Mouse (Mus musculus) liver, embryonic 12.5 days (tissue): ENCODE data around the gene Ston2. TPM values are rescaled to one million over a fixed set of nuclear protein-coding genes. Genes with fewer than 3 reads are reported as not detected.
A peak's percentile ranks its signal among the peaks of the same experiment; 100 is the strongest.

Experiments used
- ATAC-seq: fragments of 200-750 bp; cut with Nextera tagmentation; 2 replicates; pipeline ENCODE4 v1.8.0; 2017; ENCODE audit warnings: moderate number of reproducible peaks, mild to moderate bottlenecking, moderate library complexity
- H3K27ac ChIP-seq: fragments of 300-500 bp; sonication (generic); 2 replicates; pipeline ENCODE4 v1.5.1; 2016; ENCODE audit warnings: mild to moderate bottlenecking
- H3K27me3 ChIP-seq: fragments of 300-500 bp; sonication (generic); replicated peaks from 2 replicates; pipeline ENCODE4 v1.6.1; 2016; ENCODE audit warnings: mild to moderate bottlenecking, moderate library complexity
- H3K36me3 ChIP-seq: fragments of 300-500 bp; sonication (generic); 2 replicates; pipeline ENCODE4 v1.6.1; 2016; ENCODE audit warnings: mild to moderate bottlenecking, moderate library complexity
- H3K4me1 ChIP-seq: fragments of 300-500 bp; sonication (generic); 2 replicates; pipeline ENCODE4 v1.6.1; 2016
- H3K4me2 ChIP-seq: fragments of 300-500 bp; sonication (generic); 2 replicates; pipeline ENCODE4 v1.6.1; 2016; ENCODE audit warnings: mild to moderate bottlenecking, moderate library complexity
- H3K4me3 ChIP-seq: fragments of 300-500 bp; sonication (generic); 2 replicates; pipeline ENCODE4 v1.5.1; 2016; ENCODE audit warnings: mild to moderate bottlenecking, moderate library complexity
- H3K9ac ChIP-seq: fragments of 300-500 bp; sonication (generic); 2 replicates; pipeline ENCODE4 v1.6.1; 2016; ENCODE audit warnings: mild to moderate bottlenecking, moderate library complexity
- H3K9me3 ChIP-seq: fragments of 300-500 bp; sonication (generic); replicated peaks from 2 replicates; pipeline ENCODE4 v1.6.1; 2016; ENCODE audit warnings: mild to moderate bottlenecking, moderate library complexity
- WGBS: fragments of 180-500 bp; shearing (Covaris S2); methylation state at CpG from one replicate; pipeline ENCODE4 v1.1.7; 2016; ENCODE audit not compliant: insufficient replicate concordance; 5-methylcytosine and 5-hydroxymethylcytosine counted together
- polyA plus RNA-seq: library from polyadenylated mRNA; unstranded; fragments of >200 nt; fragmentation: Nextera tagmentation; extraction: Ambion mirVana; gene quantifications from 2 replicates; pipeline ENCODE4 v1.2.1, GENCODE M21; 2016

Ston2 gene
- polyA plus RNA-seq, 1 experiment from 2014 or later: 37.9 TPM

- H3K36me3 ChIP-seq: peaks cover 30% of the 10 kb centered on the region
- ATAC-seq: peak; percentile 94
- H3K4me2 ChIP-seq: peak overlapping the region; percentile 73
- H3K4me1 ChIP-seq: peaks cover 87% of the 10 kb centered on the region
- H3K4me3 ChIP-seq: peak overlapping the region; percentile 61
- no peaks in the 10 kb centered on the region for H3K27me3 ChIP-seq
- WGBS: 16% methylated on average over 11 of the region's 11 CpGs
- H3K27ac ChIP-seq: peak overlapping the region; percentile 97
- H3K9me3 ChIP-seq: no peaks in the 10 kb centered on the region
- H3K9ac ChIP-seq: peak overlapping the region; percentile 73
Measured at GRCm38 (mm10) chr12:91745758-91746290, 42.4 kb downstream of the Ston2 start.

- 45% methylated on average over 6 of the region's 6 CpGs for WGBS
- ATAC-seq: no peak
Measured at GRCm38 (mm10) chr12:91744091-91744490, 44.1 kb downstream of the Ston2 start.

DNA sequence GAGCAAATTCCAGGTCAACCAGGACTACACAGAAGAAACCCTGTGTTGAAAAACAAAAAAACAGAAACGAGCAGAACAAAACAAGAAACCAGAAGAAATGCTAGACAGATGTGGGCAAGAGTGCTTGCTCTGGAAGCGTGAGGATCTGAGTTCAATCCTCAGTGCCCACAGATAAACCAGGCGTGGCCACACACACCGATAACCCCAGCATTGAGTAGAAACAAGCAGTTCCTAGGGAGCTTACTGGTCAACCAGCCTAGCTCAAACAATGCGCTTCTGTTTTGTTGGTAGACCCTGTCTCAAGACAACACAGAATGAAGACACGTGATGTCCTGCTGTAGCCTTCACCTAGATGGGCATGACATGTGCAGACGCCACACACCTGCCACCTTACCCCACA lies 45.3 kb downstream of the Ston2 start:
- Histone ChIP-seq H3K4me3 (peak overlapping the region; percentile 61), H3K9ac (0 out of 2 replicates have a peak overlapping the region, but pooled peaks have one; percentile 17), H3K9me3 (no peaks in the 10 kb centered on the region), H3K4me2 (peak overlapping the region; percentile 73), H3K36me3 (peaks cover 59% of the 10 kb centered on the region), H3K27me3 (no peaks in the 10 kb centered on the region), H3K4me1 (peaks cover 62% of the 10 kb centered on the region), H3K27ac (0 out of 2 replicates have a peak overlapping the region, but pooled peaks have one; percentile 43)
- WGBS: 54% methylated on average over 7 of the region's 7 CpGs
- no peak for ATAC-seq

More at GRCm38 (mm10) chr12:91744091-91744490, 44.1 kb downstream of the Ston2 start:
- H3K4me1 ChIP-seq: peaks cover 70% of the 10 kb centered on the region
- peak overlapping the region; percentile 61 for H3K4me3 ChIP-seq
- peak overlapping the region; percentile 50 for H3K27ac ChIP-seq
- H3K9ac ChIP-seq: peak overlapping the region; percentile 59
- peak overlapping the region; percentile 73 for H3K4me2 ChIP-seq
- H3K36me3 ChIP-seq: peaks cover 47% of the 10 kb centered on the region
- no peaks in the 10 kb centered on the region for H3K27me3 ChIP-seq
- no peaks in the 10 kb centered on the region for H3K9me3 ChIP-seq

DNA sequence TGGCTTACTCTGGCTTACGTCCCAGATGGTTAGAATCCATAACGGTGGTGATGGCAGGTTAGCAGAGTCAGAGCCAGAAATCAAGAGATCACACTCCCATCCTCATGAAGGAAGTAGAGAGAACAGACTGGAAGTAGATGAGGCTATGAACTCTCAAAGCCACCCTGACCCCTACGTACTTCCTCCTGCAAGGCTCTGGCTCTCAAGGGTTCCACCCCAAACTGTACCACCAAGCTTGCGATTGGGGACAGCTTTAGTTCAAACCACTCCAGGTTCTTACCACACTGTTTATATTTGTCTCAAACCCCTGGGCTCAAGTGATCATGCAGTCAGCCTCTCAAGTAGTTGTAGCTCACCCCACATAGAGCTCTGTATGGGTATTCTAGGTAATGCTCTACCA lies 49.8 kb downstream of the Ston2 start:
- no peaks in the 10 kb centered on the region for H3K9me3 ChIP-seq
- peaks cover 100% of the 10 kb centered on the region for H3K36me3 ChIP-seq
- no peak overlapping the region for H3K9ac ChIP-seq
- H3K4me2 ChIP-seq: no peak overlapping the region
- no peak overlapping the region for H3K27ac ChIP-seq
- H3K4me1 ChIP-seq: peaks cover 58% of the 10 kb centered on the region
- H3K4me3 ChIP-seq: no peak overlapping the region
- 86% methylated on average over 4 of the region's 4 CpGs for WGBS
- ATAC-seq: no peak
- no peaks in the 10 kb centered on the region for H3K27me3 ChIP-seq

GRCm38 (mm10) chr12:91736221-91736980 lies 51.8 kb downstream of the Ston2 start:
- ATAC-seq: peak; percentile 80
- H3K4me2 ChIP-seq: no peak overlapping the region
- no peaks in the 10 kb centered on the region for H3K9me3 ChIP-seq
- no peaks in the 10 kb centered on the region for H3K27me3 ChIP-seq
- H3K4me3 ChIP-seq: no peak overlapping the region
- H3K4me1 ChIP-seq: peaks cover 54% of the 10 kb centered on the region
- WGBS: 44% methylated on average over 15 of the region's 15 CpGs
- peaks cover 100% of the 10 kb centered on the region for H3K36me3 ChIP-seq
- 0 out of 2 replicates have a peak overlapping the region, but pooled peaks have one; percentile 22 for H3K9ac ChIP-seq
- 0 out of 2 replicates have a peak overlapping the region, but pooled peaks have one; percentile 16 for H3K27ac ChIP-seq

- Histone ChIP-seq H3K4me3 (no peak overlapping the region), H3K9me3 (no peaks in the 10 kb centered on the region), H3K27me3 (no peaks in the 10 kb centered on the region), H3K4me2 (no peak overlapping the region), H3K36me3 (peaks cover 100% of the 10 kb centered on the region), H3K9ac (no peak overlapping the region), H3K4me1 (peaks cover 56% of the 10 kb centered on the region), H3K27ac (no peak overlapping the region)
- WGBS: 41% methylated on average over 15 of the region's 15 CpGs
- ATAC-seq: no peak
Measured at GRCm38 (mm10) chr12:91734246-91735027, 53.8 kb downstream of the Ston2 start.

- H3K27me3 ChIP-seq: no peaks in the 10 kb centered on the region
- ATAC-seq: no peak
- H3K4me1 ChIP-seq: peaks cover 52% of the 10 kb centered on the region
- 74% methylated on average over 6 of the region's 6 CpGs for WGBS
- H3K36me3 ChIP-seq: peaks cover 100% of the 10 kb centered on the region
- H3K9ac ChIP-seq: no peak overlapping the region
- H3K4me3 ChIP-seq: no peak overlapping the region
- H3K9me3 ChIP-seq: no peaks in the 10 kb centered on the region
- H3K4me2 ChIP-seq: no peak overlapping the region
- H3K27ac ChIP-seq: no peak overlapping the region
Measured at GRCm38 (mm10) chr12:91732729-91733448, 55.3 kb downstream of the Ston2 start.

GRCm38 (mm10) chr12:91726202-91726601 lies 62.0 kb downstream of the Ston2 start:
- WGBS: 72% methylated on average over 7 of the region's 7 CpGs
- H3K9ac ChIP-seq: no peak overlapping the region
- H3K9me3 ChIP-seq: no peaks in the 10 kb centered on the region
- peaks cover 73% of the 10 kb centered on the region for H3K36me3 ChIP-seq
- H3K27ac ChIP-seq: no peak overlapping the region
- H3K4me3 ChIP-seq: no peak overlapping the region
- H3K4me1 ChIP-seq: peaks cover 16% of the 10 kb centered on the region
- H3K4me2 ChIP-seq: no peak overlapping the region
- peak; percentile 44; the same call in 1 of the 2 replicates for ATAC-seq
- H3K27me3 ChIP-seq: no peaks in the 10 kb centered on the region

- H3K9ac ChIP-seq: no peak overlapping the region
- no peaks in the 10 kb centered on the region for H3K9me3 ChIP-seq
- no peak overlapping the region for H3K4me2 ChIP-seq
- no peaks in the 10 kb centered on the region for H3K27me3 ChIP-seq
- H3K36me3 ChIP-seq: peaks cover 56% of the 10 kb centered on the region
- H3K4me1 ChIP-seq: peaks cover 16% of the 10 kb centered on the region
- H3K4me3 ChIP-seq: no peak overlapping the region
- no peak for ATAC-seq
- WGBS: 84% methylated on average over 6 of the region's 6 CpGs
- H3K27ac ChIP-seq: no peak overlapping the region
Measured at GRCm38 (mm10) chr12:91723912-91724311, 64.3 kb downstream of the Ston2 start.

GRCm38 (mm10) chr12:91719134-91719533 lies 69.1 kb downstream of the Ston2 start:
- no peak overlapping the region for H3K9ac ChIP-seq
- no peak overlapping the region for H3K27ac ChIP-seq
- ATAC-seq: no peak; the same call in 1 of the 2 replicates
- H3K4me1 ChIP-seq: 0 out of 2 replicates have a peak, but pooled peaks cover 3% of the 10 kb centered on the region
- H3K36me3 ChIP-seq: peaks cover 28% of the 10 kb centered on the region
- H3K9me3 ChIP-seq: no peaks in the 10 kb centered on the region
- H3K4me2 ChIP-seq: no peak overlapping the region
- WGBS: 78% methylated on average over 7 of the region's 7 CpGs
- H3K4me3 ChIP-seq: no peak overlapping the region
- no peaks in the 10 kb centered on the region for H3K27me3 ChIP-seq

GRCm38 (mm10) chr12:91715686-91716085 lies 72.5 kb downstream of the Ston2 start:
- Histone ChIP-seq H3K9me3 (no peaks in the 10 kb centered on the region), H3K4me3 (no peak overlapping the region), H3K4me1 (peaks cover 4% of the 10 kb centered on the region), H3K4me2 (no peak overlapping the region), H3K27ac (no peak overlapping the region), H3K36me3 (peaks cover 43% of the 10 kb centered on the region), H3K9ac (no peak overlapping the region), H3K27me3 (no peaks in the 10 kb centered on the region)
- no peak for ATAC-seq
- WGBS: 81% methylated on average over 6 of the region's 6 CpGs
